Mouse (Mus musculus) common myeloid progenitor, adult 5-6 weeks (primary cell): Measurements from ENCODE around the gene Dtnb. TPM values are rescaled to one million over a fixed set of nuclear protein-coding genes. Genes with fewer than 3 reads are reported as not detected.

Experiments
- ATAC-seq: replicated peaks from 2 replicates; pipeline ENCODE4 v1.8.0; 2016; ENCODE audit warnings: low read depth, mild to moderate bottlenecking, moderate TSS enrichment, inconsistent platforms; ENCODE audit not compliant: poor library complexity, severe bottlenecking
- total RNA-seq: library from RNA; stranded (forward); fragments of 200-1000, 187-1606 nt; gene quantifications from 2 replicates; pipeline ENCODE4 v1.2.3, GENCODE M21; 2017

The Dtnb gene
- total RNA-seq, 1 experiment from 2014 or later: 39.0 TPM

DNA sequence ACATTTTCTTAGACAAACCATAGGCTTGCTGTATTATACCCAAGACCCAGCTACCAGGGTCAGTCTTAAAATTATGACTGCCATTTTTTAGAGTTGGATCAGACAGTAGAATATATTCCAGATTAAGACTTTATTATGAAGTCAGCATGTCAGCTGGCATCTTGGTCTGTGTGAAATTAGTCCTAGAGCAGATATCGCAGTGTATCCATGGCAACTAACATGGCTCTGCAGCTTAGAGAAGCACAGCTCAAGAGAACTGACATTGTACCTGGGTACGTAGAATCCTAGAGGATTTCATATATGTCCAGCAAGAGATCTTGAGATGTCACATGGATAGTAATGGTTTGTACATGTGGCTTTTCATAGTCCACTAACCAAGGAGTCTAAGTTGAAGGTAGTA lies 148.3 kb downstream of the Dtnb start:
- ATAC-seq: no peak

- no peak for ATAC-seq
Measured at GRCm38 (mm10) chr12:3723762-3724161, 151.6 kb downstream of the Dtnb start.

- no peak; the same call in 1 of the 2 replicates for ATAC-seq
Measured at GRCm38 (mm10) chr12:3724822-3725370, 152.7 kb downstream of the Dtnb start.

- no peak for ATAC-seq
Measured at GRCm38 (mm10) chr12:3729521-3730075, 157.4 kb downstream of the Dtnb start.

DNA sequence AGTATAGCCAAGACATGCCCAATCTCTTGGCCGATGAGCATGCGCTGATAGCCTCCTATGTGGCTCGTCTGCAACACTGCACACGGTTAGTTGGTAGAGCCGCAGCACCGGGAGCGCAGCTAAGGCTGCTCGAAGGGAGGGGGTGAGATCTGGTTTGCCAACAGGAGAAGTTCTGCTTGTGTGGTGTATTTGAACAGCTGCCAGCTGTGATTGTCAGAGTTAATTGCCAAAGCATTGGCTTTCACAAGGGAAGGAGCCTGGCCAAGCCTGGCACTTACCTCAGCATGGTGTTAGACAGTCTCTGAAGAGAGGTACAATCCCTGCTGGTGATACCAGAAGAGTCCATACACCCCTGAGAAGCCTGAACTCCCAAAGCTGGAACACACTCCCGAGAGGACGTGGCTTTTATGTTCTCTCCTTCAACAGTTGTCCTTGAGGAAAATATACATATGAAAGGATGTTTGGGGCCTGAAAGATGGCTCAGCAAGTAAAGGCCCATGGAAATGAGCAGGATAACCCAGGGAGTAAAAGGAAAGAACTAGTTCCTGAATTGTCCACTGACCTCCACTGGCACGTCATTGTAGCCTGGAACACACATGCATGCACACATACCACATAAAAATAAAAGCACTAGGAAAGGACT lies 160.6 kb downstream of the Dtnb start:
- ATAC-seq: peak; percentile 60

- ATAC-seq: no peak
Measured at GRCm38 (mm10) chr12:3733328-3733727, 161.1 kb downstream of the Dtnb start.

DNA sequence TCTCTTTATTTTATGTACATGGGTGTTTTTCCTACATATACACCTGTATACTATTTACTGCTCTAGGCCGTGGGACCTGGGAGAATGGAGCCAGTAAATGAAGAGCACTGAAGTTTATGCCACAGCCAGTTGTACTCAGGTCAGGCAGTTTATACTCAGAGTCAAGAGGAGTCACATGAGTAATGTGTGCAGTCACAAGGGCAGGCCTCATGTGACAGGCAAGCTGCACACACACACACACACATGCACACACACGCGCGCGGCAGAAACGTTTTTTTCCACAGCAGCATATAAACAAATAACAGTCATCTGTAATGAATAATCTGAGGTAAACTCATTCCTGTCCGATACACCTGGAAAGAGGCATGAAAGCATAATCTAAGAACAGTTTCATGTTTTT lies 164.8 kb downstream of the Dtnb start:
- ATAC-seq: no peak

GRCm38 (mm10) chr12:3738741-3739529 lies 166.8 kb downstream of the Dtnb start:
- no peak for ATAC-seq

- peak; percentile 84 for ATAC-seq
Measured at GRCm38 (mm10) chr12:3739749-3740704, 167.8 kb downstream of the Dtnb start.

DNA sequence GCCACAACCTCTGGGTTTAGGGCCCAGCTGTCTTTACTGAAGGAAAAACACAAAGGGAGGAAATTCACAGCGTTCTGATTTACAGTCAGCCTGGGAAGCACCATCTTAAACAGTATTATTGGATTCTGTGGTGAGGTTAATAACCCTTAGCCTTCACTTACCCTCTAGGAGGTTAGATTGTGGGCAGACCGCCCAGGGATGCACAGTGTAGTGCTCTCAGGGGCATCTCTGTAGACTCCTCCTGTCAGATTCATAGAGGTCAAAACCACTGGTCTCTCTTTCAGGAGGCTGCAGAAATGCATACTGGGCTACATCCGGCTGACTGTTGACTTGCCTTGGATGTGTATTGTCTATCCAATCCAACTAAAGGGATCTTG lies 168.5 kb downstream of the Dtnb start:
- ATAC-seq: no peak

DNA sequence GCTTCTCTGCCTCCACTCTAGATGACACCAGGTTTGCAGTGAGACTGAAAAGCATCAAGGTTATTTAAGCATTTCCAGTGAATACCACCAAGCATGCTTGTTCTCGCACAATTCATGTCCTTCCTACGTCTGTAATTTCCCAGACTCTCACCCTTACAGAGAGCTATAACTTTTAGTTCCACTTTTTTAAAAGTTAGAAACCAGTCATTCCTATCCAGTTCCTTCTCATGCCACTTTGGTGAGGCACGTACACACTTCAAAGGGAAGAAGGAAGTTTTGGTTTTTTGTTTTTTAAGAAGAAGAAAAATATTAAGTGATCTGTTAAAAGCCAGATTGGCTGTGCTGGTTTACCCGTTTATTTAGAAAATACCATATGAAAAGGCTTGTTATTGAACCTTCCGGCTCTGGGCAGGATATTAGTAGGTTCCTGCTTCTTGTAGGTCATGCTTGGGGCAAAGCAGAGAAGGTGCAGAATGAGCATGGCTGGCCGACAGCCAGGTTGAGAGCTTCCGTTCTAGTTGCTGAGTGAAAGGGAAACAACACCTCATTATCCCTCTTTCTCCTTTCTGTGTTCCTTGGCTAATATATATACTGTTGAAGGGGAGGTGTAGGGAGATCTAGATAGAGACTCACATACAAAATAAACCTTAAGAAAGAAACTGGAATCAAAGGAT lies 173.4 kb downstream of the Dtnb start:
- ATAC-seq: peak; percentile 64

- no peak for ATAC-seq
Measured at GRCm38 (mm10) chr12:3746369-3746768, 174.2 kb downstream of the Dtnb start.

GRCm38 (mm10) chr12:3747583-3747982 lies 175.4 kb downstream of the Dtnb start:
- ATAC-seq: 0 out of 2 replicates have a peak, but pooled peaks have one; percentile 23

DNA sequence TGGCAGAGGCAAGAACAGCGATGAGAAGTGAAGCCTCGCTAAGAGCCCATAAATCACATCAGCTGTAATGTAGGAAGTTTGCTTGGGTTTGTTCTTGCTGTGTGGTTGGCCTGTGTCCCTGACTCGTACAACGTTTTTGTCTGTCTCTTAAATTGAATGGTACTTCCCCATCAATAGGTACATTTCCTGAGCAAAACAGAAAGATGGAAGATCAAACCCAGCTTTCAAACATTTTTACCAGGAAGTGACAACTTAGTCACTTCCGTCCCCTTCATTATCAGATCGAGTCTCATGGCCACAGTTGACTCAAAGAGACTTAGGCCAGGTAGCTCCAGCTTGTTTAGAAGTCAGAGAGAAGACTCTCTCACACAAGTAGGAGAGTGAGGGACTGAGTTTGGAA lies 183.3 kb downstream of the Dtnb start:
- no peak for ATAC-seq

GRCm38 (mm10) chr12:3756216-3756615 lies 184.0 kb downstream of the Dtnb start:
- ATAC-seq: no peak

- ATAC-seq: no peak
Measured at GRCm38 (mm10) chr12:3758127-3758526, 185.9 kb downstream of the Dtnb start.

GRCm38 (mm10) chr12:3759419-3759818 lies 187.2 kb downstream of the Dtnb start:
- peak; percentile 100 for ATAC-seq

GRCm38 (mm10) chr12:3760876-3761590 lies 188.9 kb downstream of the Dtnb start:
- no peak for ATAC-seq
